Mouse (Mus musculus) yolk sac, embryonic 10.5 days (tissue): Measurements from ENCODE around the gene Enho.
"Not testable (repeated sequence)": the region's sequence is repeated elsewhere in the genome, so short reads cannot be mapped to it uniquely, and the experiment has no call there.

Experiments
- DNase-seq: peaks from one replicate; pipeline ENCODE4 v3.0.0-alpha.2; 2017; ENCODE audit warnings: low spot score

The Enho gene

DNA sequence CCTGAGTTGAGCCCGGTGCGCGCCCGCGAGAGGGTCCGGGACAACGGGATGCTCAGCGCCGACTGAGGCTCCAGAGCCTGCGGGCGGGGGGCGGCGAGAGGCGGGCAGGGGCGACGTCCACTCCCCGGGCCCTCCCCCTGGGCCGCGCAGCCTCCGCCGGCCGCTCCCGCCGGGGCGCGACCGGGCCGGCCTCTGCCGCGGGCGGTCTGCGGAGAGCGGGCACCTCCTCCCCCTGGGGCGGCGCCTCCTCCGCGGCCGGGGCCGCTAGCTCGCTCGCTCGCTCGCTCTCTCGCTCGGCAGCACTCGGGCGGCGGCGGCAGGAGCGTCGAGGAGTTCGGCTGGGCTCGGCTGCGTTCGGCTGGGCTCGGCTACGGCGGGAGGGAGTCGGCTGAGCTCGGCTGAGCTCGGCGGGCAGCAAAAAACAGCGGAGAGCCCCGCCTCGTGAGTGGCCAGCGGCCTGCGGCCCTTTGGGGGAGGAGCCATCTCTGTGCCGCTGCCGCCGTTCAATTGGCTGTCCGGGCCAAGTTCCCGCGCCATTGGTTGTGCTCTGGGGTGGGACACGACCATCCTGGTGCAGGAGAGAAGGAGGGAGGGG is at the start of gene Enho:
Enho (minus strand) TSS at position 412 of the 595 bp plus-strand sequence.
- DNase-seq, result peak; percentile 94

DNA sequence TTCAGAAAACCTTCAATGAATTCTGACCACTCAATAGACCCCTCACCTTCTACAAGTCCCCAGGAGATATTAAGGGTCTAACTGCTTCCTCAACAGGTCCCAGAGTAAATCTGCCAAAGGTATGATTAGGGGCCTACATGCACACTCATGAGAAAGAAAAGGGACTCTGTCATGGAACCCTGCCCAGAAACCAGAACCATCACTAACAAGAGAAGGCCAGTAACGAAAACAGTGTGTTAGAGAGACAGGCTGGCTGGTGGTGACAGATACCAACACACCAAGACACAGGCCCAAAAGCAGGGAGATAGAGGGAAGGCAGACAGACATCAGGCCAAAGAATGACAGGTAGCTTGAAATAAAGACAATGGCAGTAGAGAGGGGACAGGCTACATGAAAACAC is 48.4 kb upstream of the Enho start:
- DNase-seq, result not testable (repeated sequence)

DNA sequence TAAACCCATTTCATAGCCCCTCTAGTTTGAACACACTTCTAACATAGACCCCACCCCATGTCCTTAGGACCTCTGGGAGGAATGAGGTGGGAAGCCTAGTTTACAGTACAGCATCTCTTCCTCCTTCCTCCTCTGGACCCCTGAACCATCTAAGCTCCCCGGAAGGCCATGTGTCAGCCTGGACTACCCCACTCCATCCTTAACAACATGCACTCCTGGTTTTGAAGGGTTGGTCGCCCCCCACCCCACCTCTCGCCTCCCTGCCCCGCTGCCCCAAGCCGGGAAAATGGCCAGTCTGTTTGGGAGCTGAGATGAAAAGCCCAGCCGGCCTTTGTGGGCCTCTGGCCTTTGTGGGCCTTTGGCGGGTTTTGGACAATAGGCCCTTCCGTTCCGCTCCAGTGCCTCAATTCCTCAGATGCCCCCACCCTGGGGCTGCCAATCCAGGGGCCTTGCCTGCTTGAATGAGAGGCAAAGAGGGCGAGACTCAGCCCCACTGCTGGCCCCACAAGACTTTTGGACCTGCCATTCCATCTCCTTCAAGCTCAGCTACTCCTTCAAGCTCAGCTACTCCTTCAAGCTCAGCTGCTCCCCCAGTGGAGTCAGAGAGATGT is 45.9 kb upstream of the Enho start:
- not testable (repeated sequence) for DNase-seq

DNA sequence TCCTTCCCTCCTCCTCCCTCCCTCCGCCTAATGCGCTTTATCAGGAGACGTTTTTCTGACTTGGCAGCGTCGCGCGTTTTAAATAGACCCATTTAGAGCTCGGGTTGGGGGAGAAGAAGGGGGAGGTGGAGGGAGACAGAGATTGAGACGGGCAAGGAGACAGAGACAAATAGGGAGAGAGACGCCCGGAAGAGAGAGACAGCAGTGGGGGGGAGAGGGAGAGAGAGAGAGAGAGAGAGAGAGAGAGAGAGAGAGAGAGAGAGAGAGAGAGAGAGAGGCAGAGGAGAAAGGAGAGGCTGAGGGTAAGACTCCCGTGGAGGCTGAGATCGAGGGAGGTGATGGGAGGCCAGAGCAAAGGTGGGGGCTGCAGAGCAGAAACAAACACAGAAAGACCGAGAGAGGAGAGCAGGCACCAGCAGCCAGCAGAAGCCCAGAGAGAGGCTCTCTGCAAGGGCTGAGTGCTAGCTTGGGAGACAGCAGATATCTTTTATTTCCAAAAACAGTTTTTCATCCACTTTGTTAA is 44.9 kb upstream of the Enho start:
- DNase-seq, result not testable (repeated sequence)

DNA sequence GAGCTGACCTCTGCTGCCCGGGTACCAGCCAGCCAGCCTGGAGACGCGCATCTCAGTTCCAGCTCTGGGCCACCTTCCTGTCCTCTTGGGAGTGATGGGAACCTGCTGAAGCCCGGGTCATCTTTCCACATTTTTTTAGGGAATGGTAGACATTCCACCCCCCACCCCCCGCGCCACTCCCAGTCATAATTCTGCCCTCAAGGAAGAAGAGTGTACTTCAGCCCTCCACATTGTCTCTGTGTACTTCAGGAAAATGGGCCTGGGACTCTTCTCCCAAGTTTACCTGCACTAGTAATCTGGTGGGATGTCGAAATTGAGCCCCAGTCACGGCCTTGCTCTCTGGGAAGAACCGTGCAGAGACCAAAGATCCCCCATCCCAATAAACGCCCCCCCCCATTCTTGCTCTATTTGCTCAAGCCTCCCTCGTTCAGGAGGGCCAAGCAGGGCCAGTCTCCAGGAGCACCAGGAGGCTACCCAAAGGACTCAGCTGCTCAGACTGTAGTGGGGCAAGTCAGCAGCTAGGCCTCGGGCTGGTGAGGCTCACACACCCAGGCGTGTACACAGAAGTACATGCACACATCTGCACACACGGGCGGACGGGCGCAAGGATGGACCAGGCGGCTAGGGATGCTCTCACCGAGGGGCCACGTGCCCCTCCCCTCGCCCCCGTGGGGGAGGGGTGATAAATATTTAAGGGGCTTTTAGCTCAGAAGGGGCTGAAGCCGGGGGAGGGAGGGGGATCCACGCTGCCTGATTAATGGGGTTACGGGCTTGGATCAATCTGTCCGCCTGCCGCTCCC is 44.2 kb upstream of the Enho start:
- DNase-seq, result not testable (repeated sequence)

DNA sequence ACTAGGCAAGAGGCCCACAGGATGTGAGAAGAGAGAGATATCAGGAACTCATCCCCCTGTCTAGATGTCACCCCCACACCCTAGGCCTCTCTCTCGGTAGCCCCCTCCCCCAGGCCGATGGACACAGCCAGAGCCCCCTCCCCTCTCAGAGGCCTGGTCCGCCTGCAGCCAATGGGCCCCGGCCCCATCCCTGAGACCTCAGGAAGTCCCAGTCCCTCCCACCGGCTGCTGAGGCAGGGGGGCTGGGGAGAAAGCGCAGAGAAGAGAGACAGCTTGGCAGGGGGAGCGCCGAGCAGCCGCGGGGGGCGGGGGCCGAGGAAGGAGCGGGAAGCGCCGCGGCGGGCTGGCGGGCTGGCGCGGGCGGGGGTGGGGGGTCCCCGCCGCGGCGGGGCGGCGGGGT is 43.2 kb upstream of the Enho start:
- not testable (repeated sequence) for DNase-seq

DNA sequence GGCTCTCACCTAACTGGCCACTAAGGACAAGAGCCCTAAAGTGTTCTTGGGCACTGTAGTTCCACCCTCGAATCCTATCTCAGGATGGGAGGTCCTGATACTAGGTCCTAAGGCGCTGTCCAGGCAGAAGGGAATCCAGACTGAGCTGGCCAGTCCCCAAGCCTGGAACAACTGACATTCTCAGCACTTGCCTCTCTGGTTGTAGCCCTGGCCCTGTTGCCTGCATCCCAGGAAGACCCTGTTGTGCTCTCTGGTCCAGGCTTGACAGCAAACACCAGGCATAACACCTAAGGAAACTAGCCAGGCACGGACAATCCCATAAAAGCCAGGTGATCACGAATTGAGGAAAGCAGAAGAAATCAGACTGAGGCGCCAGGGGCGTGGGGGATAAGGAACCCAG is 42.7 kb upstream of the Enho start:
- no peak for DNase-seq

DNA sequence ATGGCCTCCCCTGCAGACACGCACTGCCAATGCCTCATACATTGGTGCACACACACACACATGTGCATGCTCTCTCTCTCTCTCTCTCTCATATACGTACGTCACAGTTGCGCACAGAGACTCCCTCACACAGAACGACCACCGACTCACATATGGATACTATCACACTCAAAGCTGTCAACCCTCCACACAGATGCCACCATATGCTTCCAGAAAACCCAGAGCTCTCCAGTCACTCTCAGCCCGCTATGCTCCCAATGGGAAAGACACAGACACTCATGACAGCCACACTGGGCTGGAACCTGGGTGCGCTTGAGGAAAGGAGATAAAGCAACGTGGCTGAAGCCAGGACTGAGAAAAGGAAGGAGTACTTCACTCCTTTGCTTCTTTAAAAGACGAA is 41.8 kb upstream of the Enho start:
- no peak for DNase-seq

DNA sequence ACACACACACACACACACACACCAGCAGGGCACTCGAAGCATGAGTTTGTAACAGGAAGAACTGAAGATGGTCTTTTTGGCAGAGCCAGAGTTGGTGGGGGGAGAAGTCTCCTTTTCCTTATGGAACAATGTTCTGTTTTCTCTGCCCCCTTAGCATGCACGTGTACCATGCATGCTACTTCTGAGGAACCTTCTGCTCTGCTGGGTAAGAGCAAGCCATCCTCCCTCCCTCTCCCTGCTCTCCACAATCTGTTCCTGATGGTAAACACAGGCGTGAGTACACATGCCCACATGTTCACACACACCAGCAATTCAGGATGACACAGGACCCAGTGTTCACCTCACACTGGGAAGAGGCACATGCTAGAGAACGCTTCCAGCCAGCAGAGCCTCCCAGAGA is 41.1 kb upstream of the Enho start:
- DNase-seq, result no peak

DNA sequence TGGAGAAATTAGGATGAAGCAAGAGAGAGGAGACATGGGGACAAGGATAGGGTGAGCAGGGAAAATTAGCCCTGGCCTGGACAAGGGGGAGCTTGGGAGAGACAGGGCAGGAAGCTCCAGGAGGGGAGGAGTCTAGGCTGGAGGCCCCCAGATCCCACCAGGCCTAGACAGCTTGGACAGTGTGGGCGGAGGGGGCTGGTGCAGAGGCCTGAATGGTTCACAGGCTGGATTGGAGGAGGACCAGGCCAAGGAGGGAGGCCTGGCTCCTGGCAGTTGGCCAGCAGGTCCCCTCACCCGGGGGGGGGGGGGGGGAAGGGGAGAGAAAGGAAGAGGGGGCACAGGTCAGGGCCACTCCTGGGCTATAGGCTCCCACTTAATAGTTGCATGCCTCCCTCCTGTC is 39.2 kb upstream of the Enho start:
- no peak for DNase-seq

DNA sequence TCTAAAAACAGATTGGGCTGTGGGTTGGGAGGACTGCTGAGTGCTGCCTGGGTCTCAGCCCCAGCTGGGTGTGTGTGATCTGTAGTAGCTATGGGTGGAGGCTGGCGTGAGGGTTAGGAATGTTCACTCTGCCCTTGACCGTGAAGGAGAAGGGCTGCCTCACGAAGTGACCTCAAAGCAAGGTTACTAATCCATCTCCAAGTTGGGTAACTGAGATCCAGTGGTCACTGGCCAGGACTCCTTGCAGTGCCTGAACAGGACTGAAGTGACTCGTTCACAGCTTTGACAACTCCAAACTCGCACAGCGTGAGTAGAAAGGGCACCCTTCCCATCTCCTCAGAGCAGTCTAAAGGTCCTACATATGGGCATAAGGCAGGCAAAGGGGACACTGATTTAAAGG is 38.7 kb upstream of the Enho start:
- no peak for DNase-seq

DNA sequence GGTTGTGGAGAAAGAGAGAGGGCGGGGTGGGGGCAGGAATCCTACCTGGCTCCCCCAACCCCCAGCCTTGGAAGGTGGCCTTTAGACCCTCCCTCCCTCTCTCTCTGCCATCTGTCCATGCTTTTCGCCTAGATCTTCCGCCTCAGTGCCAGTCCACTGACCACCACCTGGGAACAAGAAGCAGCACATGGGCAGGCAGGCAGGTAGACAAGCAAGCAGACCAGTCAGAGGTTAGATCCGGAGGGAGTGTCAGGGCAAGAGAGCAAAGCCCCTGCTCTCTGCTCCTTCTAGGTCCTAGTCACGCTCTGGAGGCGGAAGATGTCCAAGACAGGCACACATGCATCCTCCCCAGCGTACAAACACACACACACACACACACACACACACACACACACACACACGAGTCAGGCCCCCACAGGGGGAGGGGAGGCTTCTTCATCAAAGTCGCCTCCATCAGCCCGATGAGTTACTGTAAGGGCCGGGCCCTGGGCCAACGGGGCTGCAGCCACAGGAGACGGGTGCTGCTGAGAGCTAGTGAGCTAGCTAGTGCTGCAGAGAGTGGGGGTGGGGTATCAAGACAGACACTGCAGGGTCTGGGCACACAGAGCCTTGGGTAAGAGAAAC is 37.0 kb upstream of the Enho start:
- no peak for DNase-seq

DNA sequence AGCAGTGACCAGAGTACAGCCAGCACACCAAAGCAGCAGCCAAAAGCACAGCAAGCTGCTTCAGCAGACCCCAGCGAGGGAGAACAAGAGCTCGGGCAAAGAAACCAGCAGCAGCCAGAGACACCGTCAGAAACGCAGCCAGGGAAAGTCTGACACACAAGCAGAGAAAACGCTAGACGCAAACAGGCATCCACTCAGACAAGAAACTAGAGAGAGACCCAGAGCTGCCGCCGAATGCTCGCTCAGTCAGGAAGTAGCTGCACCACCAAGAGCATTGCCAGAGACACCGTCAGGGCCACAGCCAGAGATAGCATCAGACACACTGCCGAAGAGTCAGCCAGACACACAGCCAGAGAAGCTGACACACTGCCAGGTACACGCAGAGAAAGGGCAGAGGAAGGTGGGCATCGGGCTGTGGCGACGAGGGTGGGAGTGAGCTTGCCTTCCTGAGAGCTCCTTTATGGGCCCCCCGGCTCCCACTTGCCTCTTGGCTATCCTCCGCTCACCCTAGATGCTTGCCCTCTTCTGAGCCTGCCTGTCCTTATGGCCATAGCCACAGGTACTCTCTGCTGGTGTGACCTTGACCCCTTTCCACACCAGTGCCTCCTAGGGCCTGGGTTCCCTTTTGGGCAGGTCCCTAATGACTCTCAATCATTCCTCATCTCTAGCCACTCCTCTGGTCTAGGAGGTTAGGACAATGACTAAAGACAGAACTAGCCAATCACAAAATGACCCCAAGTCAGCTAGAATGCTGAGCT is 36.3 kb upstream of the Enho start:
- no peak for DNase-seq

DNA sequence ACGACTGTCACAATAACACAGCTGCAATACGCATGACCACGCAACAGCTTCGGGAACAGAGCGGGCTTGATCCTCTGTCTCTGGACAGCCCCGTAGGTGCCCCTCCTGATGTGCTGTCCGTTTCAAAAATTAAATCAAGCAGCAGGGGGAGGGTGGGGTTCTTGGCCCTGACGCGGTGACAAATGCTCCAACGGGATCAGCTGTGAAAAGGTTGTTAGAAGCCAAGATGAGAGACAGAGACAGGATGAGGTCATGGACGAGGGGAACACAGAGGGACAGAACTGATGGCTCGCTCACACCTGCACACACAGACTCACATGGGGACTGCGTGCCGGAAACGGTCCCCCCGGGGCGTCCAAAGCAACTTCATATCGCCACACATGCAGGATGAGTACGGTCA is 33.1 kb upstream of the Enho start:
- DNase-seq, result no peak

DNA sequence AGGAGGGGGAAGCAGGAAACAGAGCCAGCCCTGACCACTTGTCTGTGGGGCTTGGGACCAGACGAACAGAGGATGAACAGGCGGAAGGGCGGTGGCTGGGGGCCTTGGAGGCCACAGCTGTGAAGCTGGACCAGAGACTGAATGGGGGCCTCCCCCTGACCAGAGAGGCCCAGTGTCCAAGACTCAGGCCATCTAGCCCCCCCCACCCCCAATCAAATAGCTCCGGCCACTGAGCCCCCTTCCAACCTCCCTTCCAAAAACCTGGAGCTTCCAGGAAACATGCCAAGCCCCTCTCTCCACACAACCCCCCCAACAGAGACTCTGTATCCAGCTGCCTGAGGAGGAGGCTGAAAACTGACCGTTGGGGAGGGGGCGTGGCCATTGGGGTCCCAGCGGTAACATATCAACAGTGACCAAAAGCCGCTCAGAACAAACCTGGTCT is 32.4 kb upstream of the Enho start:
- DNase-seq, result no peak

DNA sequence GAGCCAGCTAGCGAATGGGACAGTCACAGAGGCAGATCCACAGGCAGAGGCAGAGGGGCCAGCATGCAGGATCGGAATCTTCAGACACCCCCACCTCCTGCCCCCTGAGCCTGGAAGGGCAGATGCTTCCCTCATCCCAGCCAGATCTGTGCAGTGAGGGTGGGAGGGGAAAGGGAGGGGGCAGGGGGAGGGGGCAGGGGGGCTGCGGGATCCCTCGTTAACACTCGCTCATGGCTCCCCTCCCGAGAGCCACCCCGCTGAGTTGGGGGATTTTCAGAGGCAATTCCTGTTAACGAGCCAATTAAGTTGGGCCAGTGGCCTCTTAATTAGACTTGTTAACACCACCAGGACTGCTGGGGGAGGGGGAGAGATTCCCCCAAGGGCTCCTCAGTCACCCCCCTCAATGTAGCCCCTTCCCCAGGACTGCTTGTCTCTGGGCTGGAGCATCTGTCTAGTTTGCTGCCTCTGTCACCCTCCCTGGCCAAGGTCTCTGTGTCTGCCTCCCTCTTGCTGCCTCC is 31.9 kb upstream of the Enho start:
- no peak for DNase-seq

DNA sequence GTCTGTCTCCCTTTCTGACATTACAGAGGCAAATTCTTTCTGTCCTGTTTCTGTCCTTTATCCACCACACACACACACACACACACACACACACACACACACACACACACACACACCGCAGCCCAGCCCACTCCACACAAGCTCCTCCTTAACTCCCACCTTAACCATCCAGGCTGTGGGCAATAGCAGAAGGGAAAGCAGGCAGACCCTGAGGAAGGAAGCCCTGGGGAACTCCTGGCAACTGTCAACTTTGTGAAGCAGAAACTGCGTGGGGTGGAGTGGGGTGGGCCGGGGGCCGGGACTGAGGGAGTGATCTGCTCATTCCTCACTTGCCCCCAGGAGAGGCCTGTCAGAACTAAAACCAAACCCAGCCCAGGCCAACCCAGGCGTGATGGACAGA is 31.4 kb upstream of the Enho start:
- no peak for DNase-seq

DNA sequence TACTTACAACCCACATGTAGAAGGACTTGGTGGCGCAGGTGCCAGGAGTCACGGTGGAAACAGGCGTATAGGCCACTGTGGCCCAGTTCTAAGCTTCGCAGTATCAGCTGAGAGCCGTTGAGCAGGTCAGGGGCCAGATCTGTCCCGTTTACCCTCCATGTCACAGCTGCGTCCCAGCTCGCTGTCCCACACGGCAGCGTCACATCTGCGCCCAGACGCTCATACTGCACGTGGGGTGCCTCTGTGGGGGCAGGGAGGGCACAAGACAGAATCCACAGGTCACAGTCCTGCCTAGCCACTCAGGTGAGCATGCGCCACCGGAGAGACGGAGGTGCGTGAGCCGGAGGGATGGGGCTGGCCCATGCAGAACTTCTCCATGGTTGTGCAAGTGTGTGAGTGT is 30.7 kb upstream of the Enho start:
- DNase-seq, result no peak

DNA sequence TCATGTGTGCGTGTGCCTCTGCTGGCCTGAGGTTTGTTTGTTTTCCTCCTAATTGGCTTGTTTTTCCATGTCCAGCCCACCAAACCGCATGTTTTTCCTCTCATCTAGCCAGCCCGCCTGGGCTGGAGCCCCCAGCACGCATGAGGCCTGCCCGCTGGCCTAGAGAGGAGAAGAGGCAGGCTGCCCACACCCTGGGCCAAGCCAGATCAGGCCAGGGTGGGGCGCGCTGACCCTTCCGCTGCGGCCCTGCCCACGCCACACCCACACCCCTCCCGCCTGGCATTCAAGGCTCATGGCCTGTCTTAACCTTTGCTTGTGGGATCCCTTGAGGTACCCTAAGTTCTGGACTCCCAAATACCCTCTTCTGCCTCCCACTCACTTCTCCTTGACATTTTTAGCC is 26.5 kb upstream of the Enho start:
- DNase-seq, result no peak

DNA sequence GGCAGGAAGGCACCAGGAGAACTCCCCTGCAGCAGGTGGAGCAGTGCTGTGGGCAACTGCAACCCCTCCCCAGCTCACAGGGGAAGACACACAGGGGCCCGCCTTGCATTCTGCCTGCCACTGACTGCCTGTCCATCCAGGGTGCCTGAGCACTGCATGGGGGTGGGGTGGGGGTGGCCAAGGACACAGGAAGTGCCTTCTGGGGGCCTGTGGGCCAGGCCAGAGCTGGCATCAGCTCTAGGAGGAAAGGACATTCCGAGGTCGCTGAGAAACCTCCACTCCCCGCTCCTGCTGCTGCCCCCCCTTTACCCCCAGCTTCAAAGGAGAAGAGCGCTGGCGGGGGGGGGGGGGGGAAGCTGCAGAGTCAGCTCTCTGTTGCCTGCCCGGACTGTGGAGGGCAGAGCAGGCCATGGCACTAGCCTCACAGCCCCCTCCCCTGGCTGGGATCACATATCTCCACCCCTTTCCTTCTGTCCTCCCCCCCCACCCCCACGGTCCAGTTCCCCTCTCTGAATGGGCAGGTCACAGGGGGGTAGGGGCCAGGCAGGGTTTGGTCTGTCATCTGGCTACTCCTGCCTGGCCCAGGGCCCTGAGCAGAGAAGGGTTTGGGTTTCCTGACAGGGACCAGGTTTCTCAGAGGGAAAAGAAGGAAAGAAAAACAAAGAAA is 25.0 kb upstream of the Enho start:
- DNase-seq, result no peak

DNA sequence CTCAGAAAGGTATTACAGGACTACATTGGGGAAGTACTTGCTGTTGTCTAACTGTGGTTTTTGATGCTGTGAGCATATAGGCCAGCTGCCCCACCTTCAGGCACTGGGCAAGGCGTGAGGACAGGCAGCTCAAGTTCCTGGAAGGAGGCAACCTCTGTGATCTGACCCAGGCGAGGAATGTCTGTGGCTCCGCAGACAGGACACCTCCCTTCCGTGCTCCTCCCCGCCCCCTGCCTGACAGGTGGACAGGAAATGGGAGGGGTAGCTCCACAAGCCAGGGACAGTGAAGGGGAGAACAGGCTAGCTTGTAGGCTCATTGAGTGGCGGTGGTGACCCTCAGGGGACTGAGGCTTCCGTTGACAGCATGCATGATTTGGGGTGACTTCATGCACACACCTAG is 24.4 kb upstream of the Enho start:
- DNase-seq, result no peak
